Mouse (Mus musculus): ENCODE results near the gene Gm3015. TPM values are rescaled to one million over a fixed set of nuclear protein-coding genes. Genes with fewer than 3 reads are reported as not detected.
"Not testable (repeated sequence)": the region's sequence is repeated elsewhere in the genome, so short reads cannot be mapped to it uniquely, and the experiment has no call there.

Gene Gm3015
- polyA plus RNA-seq (2015; fragmentation: Nextera tagmentation; extraction: Ambion mirVana) = not detected in 2 replicates

DNA sequence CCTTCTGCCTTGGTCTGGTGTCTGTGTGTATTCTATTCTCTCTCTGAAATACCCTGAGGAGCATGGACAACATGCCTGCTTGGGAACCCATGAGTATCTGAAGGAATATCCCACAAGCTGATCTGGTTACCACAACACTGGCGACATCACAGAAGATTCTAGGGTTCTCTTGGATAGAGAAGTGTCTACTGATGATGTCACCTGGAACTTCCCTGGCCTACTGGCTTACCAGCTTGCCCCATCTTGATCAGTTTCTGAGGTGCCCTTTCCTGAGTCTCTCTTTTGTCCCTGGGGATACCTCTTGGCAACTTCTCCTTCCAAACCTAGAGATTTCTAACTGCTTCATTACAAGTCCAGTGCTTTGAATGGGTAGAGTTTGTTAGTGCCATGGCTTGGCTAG is at the start of gene Gm3015:
Gm3015 (minus strand) TSS at position 101 of the 400 bp plus-strand sequence.
- not testable (repeated sequence) for H3K4me3 ChIP-seq (ENCODE audit: low read depth, low read length); H3K27ac ChIP-seq (ENCODE audit: low read depth, low read length); ATAC-seq; H3K27me3 ChIP-seq (replicated peaks; ENCODE audit: control insufficient read depth, insufficient read depth, low read length); H3K9ac ChIP-seq (ENCODE audit: low read depth, low read length); H3K36me3 ChIP-seq (ENCODE audit: control insufficient read depth, insufficient read depth); H3K4me2 ChIP-seq (replicated peaks; ENCODE audit: low read depth); H3K9me3 ChIP-seq (ENCODE audit: control insufficient read depth); H3K4me1 ChIP-seq (replicated peaks; ENCODE audit: control insufficient read depth, insufficient read depth, low read length)
- 100% methylated on average over 1 of the region's 1 CpGs for WGBS

- not testable (repeated sequence) for H3K9me3 ChIP-seq (ENCODE audit: control insufficient read depth)
Observed at GRCm38 (mm10) chr14:42797887-42798286, 29.3 kb upstream of the Gm3015 start, which contains the start of gene Gm10377. Gene Gm10377, minus strand, starts transcription at chr14:42797987.

More at GRCm38 (mm10) chr14:42797887-42798286, 29.3 kb upstream of the Gm3015 start, which contains the start of gene Gm10377:
- not testable (repeated sequence) for ATAC-seq; H3K36me3 ChIP-seq (ENCODE audit: control insufficient read depth, insufficient read depth); H3K27ac ChIP-seq (ENCODE audit: low read depth, low read length); H3K4me2 ChIP-seq (replicated peaks; ENCODE audit: low read depth); H3K4me3 ChIP-seq (ENCODE audit: low read depth, low read length); H3K27me3 ChIP-seq (replicated peaks; ENCODE audit: control insufficient read depth, insufficient read depth, low read length); H3K4me1 ChIP-seq (replicated peaks; ENCODE audit: control insufficient read depth, insufficient read depth, low read length); H3K9ac ChIP-seq (ENCODE audit: low read depth, low read length)

Other genes with a start within 250 kb of the Gm3015 start
- gene Gm8024, start 244.5 kb downstream of the Gm3015 start, polyA plus RNA-seq (2015; fragmentation: Nextera tagmentation; extraction: Ambion mirVana) = not detected in 2 replicates
- not detected in 2 replicates for gene Gm17124, start 168.9 kb downstream of the Gm3015 start, polyA plus RNA-seq (2015; fragmentation: Nextera tagmentation; extraction: Ambion mirVana)
- gene Gm3633, start 126.9 kb downstream of the Gm3015 start, polyA plus RNA-seq (2015; fragmentation: Nextera tagmentation; extraction: Ambion mirVana) = not detected in 2 replicates
- gene Gm10378, start 112.9 kb downstream of the Gm3015 start, polyA plus RNA-seq (2015; fragmentation: Nextera tagmentation; extraction: Ambion mirVana) = not detected in 2 replicates
- gene Gm10377, start 29.2 kb upstream of the Gm3015 start, polyA plus RNA-seq (2015; fragmentation: Nextera tagmentation; extraction: Ambion mirVana) = not detected in 2 replicates
- gene Gm21977, start 84.7 kb upstream of the Gm3015 start, polyA plus RNA-seq (2015; fragmentation: Nextera tagmentation; extraction: Ambion mirVana) = not detected in 2 replicates
- not detected in 2 replicates for gene Gm8082, start 224.8 kb upstream of the Gm3015 start, polyA plus RNA-seq (2015; fragmentation: Nextera tagmentation; extraction: Ambion mirVana)
- gene Gm10376, start 246.8 kb upstream of the Gm3015 start, polyA plus RNA-seq (2015; fragmentation: Nextera tagmentation; extraction: Ambion mirVana) = not detected in 2 replicates